Mouse (Mus musculus) spleen, postnatal 10 days (tissue): ENCODE measurements around the gene Gm28048.

Source experiments
- DNase-seq, 2 experiments: peaks; one replicate each; pipeline ENCODE4 v3.0.0; 2021 to 2022; ENCODE audit warnings: low spot score in 2 of 2

Gene Gm28048

DNA sequence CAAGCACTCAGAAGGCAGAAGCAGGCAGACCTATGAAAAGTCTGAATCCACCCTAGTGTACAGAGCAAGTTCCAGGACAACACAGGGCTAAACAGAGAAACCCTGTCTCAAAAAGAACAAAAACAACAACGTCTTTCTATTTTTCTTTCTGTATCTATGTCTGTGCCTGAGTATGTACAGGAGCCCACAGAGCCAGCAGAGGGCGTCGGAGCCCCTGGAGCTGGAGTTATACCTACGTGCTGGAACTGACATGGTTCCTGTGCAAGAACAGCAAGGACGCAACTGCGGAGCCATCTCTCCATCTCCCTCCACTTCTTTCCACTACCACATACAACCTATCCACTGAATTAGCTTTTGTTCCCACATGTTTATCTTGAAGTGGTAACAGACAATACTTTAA, 31.8 kb downstream of the Gm28048 start:
- DNase-seq: peak in 1 of 2 experiments; percentile 53

DNA sequence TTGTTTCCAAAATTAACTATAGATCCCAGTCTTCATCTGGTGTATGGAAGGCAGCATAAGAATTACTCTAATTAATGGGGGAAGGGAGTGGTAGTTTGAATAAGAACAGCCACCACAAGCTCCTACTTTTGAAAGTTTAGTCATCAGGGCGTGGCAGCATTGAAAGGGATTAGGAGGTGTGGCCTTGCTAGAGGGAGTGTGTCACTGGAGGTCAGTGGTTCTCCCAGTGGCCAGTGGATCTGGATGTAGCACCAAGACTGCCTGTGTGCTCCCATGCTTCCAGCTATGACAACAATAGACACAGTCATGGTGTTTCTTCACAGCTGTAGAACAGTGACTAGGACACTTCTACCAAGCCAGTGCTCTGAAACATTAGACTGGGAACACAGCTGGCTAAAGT, 32.8 kb downstream of the Gm28048 start:
- no peak for DNase-seq

DNA sequence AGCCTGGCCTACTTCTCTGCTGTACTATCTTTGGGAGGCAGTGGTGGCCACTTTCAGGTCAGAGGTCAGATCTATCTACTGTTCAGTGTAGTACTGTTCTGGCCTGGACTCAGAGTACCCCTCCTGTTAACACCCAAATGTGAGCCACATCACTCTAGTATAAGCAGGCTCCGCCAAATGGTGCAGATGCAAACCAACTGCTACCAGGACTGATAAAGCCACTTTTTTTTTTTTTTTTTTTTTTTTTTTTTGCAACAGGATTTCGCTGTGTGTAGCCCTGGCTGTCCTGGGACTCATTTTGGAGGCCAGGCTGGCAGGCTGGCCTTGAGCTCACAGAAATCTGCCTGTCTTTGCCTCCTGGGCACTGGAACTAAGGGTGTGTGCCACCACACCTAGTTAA, 42.9 kb downstream of the Gm28048 start:
- DNase-seq: no peak

DNA sequence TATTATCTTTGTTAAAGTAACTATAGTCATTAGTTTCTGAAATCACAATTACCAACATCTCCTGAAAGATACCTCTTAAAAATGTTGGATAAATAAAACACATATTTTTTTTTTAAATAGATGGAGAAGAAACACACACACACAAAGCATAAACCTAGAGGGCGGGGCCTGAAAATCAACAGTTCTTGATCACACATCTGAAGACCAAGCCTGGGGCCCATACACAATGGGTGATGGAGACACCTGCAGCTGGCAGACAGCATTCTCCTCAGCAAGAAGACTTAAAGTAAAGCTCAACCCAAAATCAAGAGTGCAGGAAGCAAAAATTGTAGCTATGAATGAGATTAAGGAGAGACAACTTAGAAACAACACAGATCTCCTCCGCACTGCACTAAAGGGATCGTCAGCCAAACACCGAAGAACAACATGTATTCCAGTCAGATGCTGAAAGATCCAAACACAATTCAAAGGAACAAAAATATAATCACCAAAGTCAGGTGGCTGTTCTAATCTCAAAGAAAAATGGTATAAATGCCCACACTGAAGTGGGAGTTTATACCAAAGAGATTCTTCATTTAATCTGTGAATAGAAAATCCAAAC, 44.1 kb downstream of the Gm28048 start:
- no peak for DNase-seq

DNA sequence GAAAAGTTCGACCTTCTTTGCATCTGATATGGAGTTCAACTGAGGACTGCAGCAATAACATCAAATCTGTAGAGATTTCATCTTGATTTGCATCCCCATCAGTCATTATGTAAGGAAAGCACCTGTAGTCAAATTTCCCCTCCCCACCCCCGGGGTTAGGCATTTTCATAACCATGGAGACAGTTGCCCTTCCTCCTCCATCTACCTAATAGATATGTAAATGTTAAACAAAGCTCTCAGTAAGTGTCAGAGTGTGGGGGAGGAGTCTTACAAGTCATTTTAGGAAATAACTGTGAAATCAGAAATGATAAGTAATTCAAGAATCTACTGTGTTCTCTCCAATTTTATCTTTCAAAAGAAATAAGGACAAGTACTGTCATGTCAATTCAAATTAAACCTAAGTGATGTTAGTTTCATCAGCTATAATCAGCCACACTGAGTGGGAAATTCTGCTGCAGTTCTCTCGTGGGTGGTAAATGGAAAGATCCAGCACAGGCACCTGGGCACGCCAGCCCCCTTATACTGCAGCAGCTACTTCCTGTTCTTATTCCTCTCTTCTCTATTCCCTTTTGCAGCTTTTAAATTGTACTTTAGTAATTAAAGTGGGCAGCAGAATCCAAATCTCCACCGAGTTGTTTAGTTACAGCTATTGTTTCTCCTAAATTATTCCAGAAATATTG, 45.3 kb downstream of the Gm28048 start:
- peak in 1 of 2 experiments; percentile 53 for DNase-seq

DNA sequence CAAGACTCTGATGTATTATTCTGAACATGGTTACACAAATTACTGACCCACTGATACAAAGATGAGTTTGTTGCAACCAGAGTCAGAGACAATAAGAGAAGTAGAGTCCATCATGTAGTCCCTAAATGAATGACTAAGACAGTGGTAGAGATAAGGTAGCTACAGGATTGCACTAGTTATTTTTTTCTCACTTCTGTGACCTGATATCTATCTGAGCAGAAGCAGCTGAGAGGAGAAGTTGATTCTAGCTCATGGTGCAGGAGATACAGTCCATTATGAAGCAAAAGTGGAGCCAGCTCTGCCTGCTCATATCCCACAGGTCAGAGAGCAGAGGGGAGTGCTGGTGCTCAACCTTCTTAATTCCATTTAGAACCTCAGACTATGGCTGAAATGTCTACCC, 49.7 kb downstream of the Gm28048 start:
- DNase-seq: no peak

DNA sequence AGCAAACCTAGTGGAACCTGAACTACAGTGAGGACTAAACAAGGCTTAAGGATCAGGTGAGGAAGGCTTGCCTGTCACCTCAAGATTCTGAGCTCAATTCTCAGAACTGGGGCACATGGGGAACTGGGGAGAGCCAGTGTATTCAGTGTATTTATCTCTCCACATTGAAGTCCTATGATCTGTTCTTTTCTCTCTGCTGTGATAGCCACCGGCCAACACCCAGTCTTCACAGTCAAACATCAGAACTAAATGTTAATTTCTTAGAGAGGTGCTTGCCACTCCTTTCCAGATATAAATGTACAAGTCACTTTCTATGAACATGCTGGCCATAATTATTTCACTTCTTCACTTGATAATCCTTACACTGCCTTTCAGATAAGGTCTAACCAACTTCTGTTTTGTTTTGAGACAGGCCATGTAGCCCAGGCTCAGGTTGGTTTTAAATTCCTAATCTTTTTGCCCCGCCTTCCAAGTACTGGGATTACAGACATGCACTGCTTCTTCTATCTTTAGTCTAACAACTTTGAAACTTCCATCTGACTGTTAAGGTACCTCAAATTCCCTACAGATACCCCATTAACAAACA, 50.5 kb downstream of the Gm28048 start:
- no peak for DNase-seq

DNA sequence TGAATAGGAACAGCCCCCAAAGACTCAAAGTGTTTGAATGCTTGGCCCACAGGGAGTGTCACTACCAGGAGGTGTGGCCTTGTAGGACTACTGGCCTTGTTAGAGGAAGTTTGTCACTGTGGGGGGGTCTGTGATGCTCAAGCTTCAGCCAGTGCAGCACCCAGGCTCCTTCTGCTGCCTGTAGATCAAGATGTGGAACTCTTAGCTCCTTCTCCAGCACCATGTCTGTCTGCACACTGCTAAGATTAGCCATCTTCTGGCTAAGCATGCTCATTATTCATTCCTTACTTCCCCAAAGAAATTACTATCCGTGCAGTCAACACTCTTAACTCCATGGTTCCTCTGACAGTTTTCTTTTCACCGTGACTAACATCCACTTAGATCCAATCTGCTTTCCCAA, 51.8 kb downstream of the Gm28048 start:
- DNase-seq: no peak

DNA sequence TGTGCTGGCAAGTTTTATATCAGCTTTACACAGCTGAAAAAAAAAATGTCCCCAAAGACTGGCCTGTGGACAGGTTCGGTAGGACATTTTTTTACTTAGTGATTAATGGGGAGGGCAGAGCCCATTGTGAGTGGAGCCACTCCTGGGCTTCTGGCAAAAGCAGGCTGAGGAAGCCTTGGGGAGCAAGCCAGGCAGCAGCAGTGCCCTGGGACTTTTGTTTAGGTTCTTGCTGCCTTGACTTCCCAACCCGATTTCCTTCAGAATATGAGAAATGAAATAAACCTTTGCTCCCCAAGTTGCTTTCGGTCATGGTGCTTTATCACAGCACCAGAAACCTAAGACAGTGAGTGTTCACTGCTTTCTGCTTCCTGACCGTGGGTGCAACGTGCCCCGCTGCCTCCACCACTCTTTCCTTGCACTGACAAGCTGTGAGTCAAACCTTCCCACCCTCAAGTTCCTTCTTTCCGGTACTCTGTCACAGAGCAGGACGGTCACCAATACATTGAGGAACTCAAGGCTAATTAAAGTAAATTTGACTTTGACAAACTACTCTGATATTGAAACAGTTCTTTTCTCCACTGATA, 53.2 kb downstream of the Gm28048 start:
- no peak for DNase-seq

DNA sequence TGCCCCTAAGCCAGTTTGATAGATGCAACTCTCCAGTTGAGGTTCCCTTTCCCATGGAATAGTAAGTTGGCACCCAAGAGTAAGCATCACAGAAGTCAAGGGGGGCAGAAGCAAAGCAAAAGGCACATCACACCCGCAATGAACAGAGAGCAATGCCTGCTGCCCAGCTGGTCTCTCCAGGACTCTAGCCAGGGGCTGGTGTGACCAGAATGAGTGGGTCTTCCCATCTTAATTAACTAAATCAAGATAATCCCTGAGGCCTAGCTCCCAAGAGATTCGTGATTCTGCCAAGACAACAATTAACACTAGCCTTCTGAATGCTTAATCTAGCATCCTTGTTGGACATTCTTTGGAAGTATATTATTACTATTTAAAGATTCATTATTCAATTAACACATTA, 58.3 kb downstream of the Gm28048 start:
- no peak for DNase-seq

DNA sequence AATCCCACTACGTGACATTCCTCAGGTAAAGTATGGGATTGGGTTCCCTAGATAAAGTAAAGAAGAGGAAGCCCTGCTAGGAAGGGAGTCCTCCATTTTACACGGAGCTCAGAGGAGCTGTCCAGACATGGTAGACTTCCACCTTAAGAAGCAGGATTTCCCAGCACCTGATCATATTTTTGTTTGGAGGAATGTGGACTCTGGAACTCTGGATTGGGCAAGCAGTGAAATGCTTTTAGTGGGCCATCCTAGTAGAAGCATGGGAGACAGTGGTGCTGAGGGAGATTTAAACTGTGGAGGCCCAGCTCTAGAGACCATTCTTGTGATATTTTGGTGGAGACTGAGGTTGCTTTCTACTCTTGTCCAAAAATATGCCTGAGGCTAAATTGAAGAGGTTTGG, 59.3 kb downstream of the Gm28048 start:
- no peak for DNase-seq

DNA sequence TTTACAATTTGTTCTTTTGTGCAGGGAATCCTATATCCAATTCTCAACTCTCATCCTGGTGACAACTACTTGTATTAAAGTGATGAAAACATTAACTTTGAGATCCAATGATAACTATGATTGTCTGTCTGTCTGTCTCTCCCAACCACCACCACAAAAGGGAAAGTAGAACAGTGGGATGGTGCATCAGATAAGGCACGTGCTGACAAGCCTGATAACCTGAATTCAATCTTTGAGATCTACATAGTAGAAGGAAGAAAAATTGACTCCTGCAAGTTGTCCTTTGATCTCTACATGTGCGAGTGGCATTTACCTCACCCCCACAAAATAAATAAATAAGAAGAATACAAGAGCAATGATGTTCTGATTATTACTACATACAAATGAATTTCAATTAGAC, 62.6 kb downstream of the Gm28048 start:
- no peak for DNase-seq

DNA sequence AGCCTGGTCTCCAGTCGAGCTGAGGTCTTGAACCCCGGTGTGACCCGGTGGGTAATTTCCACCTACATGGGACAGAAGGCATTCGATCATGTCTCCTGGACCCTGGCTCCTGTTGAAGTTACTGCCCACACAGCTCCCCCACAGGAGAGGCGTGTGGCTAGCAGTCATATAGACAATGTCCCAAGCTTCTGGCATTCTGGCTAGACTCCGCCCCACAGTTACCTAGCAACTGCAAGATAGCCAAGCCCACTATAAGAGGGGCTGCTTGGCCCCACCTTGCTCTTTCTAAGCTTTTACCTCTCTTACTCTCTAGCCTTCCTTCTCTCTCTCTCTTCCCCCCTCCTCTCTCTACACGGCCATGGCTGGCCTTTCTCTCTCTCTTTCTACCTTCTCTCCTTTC, 64.1 kb downstream of the Gm28048 start:
- DNase-seq: no peak

DNA sequence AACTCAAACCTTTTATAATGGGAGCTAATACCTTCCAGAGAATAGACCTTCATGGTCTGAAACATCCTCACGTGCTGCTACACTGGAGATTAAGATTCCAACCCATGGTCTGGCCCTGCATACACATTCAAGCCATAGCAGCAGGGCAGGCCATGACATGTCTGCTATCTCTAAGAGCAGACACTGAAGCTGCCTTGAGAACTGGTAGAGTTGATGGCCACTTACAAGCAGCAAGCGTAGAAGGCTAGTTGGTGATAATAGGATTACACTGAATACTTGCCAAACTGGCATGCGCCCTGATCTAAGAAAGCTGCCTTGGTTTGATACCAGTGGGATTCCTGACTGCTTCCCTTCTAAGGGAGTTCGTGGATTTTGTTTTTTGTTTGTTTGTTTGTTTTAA, 68.1 kb downstream of the Gm28048 start:
- DNase-seq: no peak

DNA sequence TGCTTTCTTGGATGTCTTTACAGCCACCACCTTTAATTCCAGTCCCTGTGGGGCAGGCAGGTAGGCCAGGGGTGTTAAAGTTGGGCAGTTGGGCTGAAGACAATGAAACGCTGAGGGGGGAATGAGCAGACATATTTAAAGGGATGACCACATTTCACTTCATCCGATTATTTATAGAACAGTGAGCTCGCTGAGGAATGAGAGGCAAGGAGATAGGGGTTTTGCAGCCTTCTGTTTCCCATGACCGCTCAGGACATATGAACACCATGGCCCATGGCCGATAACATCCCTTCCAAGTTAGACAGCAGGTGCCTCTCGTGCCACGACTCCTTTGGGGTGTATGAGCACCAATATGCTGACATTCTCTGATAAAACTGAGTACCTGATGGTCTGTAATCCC, 70.1 kb downstream of the Gm28048 start:
- no peak for DNase-seq

DNA sequence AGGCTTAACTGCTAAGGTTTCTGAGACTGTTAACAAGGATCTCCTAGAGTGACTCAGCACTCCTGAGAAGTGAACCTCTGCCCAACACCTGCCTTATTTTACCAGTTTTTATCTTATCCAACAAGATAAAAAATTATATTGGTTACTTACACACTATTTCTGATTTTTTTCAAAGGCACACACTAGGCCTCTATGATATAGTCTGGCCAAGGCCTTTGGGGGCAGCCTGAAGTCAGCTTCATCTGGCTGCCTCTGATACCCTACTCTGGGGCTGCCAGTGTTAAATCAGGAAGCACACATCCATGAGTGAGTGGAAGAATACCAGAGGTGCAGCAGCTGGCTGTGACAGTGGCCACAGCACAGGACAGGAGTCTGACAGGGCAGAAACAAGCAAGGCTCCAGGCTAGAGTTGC, 75.4 kb downstream of the Gm28048 start:
- DNase-seq: no peak

DNA sequence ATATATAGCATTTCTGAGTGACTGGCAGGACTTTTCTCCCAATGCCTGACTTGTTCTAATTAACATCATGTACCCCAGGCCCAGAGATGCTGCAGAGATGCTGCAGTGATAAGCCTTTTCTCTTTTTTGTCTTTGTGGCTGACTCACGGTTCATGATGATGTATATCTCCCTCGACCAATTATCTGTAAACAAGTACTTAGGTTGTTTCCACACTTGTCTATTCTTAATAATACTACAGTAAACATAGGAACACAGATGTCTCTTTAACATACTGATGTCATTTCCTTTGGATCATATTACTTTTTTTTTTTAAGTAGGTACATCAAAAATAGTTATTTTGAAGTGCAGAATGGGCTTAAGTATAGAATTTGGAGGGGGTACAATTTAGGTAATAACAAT, 79.0 kb downstream of the Gm28048 start:
- no peak for DNase-seq

DNA sequence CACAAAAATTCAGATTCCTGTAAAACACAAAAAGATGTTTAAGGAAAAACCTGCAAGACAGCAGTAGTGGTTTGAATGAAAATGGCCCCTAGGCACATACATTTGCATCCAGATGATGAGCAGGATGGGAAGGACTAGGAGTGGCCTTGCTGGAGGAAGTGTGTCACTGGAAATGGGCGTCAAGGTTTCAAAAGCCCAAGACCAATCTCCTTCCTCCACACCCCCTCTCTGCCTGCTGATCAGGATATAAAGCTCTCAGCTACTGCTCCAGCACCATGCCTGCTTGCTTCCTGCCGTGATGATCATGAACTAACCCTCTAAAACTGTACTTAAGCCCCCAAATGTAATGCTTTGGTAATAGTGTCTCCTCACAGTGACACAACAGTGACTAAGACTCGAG, 81.8 kb downstream of the Gm28048 start:
- DNase-seq: no peak

DNA sequence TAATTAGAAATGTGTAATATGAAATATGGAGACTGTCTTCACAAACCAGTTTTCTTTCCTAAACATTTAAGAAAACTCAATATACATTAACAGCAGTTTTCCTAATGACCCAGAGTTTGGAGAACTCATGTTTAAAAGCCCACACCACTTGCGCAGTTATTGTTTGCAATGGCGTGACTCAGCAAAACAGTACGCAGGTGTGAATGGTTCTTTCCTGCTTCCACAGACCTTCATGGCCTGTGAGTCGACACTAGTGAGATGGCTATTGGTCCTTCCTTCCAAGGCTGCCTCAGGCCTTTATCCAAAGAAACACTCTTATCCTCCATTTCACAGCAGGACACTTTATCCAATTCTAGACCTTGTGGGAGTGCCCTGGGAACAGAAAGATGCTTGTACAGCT, 84.2 kb downstream of the Gm28048 start:
- DNase-seq: no peak

DNA sequence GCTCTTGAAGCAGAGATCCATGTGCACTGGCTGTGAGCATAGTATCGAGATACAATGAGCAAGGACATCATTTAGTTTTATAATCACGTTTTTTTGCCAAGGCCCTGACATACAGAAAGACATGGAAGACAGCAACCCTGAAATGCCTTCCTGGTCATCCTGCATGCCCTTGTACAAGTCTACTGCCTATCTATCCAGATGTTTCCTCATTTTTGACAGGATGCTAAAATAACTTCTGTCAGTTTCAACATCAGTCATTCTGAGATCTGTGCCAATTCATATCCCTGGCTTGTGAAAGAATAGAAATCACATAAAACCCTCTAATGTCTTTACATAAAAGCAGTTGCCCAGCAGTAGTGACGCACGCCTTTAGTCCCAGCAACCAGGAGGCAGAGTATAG, 84.8 kb downstream of the Gm28048 start:
- no peak for DNase-seq

DNA sequence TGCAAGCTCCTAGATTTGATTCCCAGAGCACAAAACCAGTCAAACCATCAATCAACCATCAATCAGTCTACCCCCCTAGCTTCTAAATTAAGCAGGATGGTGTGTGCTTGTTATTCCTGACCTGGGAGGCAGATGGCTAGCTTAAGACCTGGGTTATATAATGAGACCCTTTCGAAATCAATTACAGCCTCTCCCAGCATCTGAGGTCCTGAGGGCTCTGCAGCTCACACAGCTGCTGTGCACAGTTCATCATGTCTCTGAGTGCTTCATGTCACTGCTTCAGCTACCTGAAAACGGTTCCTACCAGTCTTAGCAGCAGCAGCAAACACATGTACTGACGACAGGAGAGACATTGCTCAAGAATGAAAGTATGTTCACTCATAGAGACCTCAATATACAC, 88.8 kb downstream of the Gm28048 start:
- DNase-seq: no peak

DNA sequence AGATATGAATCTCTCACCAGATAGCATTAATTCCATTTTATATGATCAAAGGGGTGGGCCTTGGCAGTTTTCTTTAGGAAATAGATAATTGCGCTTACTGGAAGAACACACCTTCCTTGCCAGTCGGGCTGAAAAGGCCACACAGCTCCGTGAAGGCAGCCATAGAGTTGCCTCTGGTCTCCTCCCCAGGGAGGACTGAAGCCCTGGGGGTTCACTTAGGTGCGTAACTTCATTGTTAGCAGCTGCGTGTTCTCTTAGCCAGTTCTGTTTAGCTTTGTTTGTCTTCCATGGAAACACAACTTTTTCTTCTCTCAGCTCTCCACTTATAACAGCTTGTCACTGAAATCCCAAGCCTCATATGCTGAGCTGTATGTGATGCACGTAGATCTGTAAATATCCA, 89.4 kb downstream of the Gm28048 start:
- no peak for DNase-seq

DNA sequence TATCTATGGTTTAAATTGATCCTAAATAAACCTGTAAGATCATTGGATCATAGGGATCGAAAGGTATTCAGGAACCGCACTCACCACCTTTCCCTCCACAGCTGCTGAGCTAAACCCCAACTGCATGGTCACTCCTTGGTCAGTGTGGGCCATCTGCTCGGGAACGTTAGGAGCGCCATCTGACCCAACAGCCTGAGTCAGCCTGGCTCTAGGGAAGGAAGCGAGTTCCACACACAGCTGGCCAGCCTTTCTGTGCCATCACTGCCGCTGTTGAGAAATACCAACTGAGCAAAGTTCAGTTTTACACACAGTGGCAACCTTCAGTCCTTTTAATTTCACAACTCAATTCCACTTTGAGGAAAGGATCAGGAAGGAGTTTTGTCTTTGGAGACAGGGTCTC, 90.0 kb downstream of the Gm28048 start:
- DNase-seq: no peak
